Mouse (Mus musculus) olfactory bulb, adult 2 months (tissue): ENCODE data around the gene Gm44579. TPM values are rescaled to one million over a fixed set of nuclear protein-coding genes. Genes with fewer than 3 reads are reported as not detected.
A peak's percentile ranks its signal among the peaks of the same experiment; 100 is the strongest.

Experiments used
- H3K27ac ChIP-seq: fragments of 200-500 bp; 2 replicates; pipeline ENCODE4 v1.5.1; 2012; ENCODE audit warnings: low read depth, low read length; ENCODE audit not compliant: insufficient read depth
- H3K4me1 ChIP-seq: fragments of 200-500 bp; 2 replicates; pipeline ENCODE4 v1.6.1; 2012; ENCODE audit warnings: low read length; ENCODE audit not compliant: control insufficient read depth, insufficient read depth
- H3K4me3 ChIP-seq: fragments of 200-500 bp; 2 replicates; pipeline ENCODE4 v1.5.1; 2012; ENCODE audit warnings: mild to moderate bottlenecking, low read depth, low read length, moderate library complexity; ENCODE audit not compliant: insufficient read depth
- CTCF ChIP-seq: fragments of 200-500 bp; IDR thresholded peaks from 2 replicates; pipeline ENCODE4 v1.5.1; 2012; ENCODE audit warnings: low read depth, mild to moderate bottlenecking, low read length, moderate library complexity; ENCODE audit not compliant: insufficient read depth
- POLR2A ChIP-seq: fragments of 200-500 bp; IDR thresholded peaks from 2 replicates; pipeline ENCODE4 v1.6.1; 2012; ENCODE audit warnings: mild to moderate bottlenecking, low read depth, low read length, moderate library complexity; ENCODE audit not compliant: insufficient read depth
- WGBS: fragments of 180-500 bp; shearing (Covaris S2); methylation state at CpG from one replicate; pipeline ENCODE4 v1.1.7; 2018; 5-methylcytosine and 5-hydroxymethylcytosine counted together
- polyA plus RNA-seq: library from polyadenylated mRNA; stranded (reverse); fragments of >200 nt; gene quantifications from 2 replicates; pipeline ENCODE4 v1.2.4, GENCODE M21; 2012; ENCODE audit warnings: low replicate concordance; ENCODE audit not compliant: missing spikeins, insufficient read depth, insufficient read length

Gm44579 gene
- polyA plus RNA-seq, 1 experiment = not detected

DNA sequence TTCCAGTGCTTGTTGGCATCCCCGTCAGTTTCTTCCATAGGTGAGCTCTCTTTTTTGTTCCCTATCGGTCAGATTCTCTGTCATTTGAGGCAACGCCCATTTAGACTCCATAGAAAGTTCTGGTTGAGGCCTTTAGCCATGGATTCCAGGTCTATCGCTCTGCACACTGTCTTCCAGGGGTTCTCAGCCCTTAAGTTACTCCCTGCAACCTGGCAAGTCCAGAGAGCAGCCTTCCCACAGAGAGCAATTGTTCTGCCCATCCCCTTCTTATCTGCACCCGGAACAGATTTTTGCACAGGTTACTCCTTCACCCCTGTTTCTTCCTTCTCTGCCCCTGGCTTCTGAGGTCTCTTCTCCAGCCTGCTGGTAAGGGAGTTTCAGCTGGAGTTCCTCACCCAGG, 48.7 kb downstream of the Gm44579 start:
- TF ChIP-seq CTCF (no peak), POLR2A (no peak)
- peaks cover 25% of the 10 kb centered on the region for H3K4me1 ChIP-seq
- H3K4me3 ChIP-seq = no peak overlapping the region
- no peak overlapping the region for H3K27ac ChIP-seq
- WGBS = 75% methylated on average over 5 of the region's 5 CpGs

DNA sequence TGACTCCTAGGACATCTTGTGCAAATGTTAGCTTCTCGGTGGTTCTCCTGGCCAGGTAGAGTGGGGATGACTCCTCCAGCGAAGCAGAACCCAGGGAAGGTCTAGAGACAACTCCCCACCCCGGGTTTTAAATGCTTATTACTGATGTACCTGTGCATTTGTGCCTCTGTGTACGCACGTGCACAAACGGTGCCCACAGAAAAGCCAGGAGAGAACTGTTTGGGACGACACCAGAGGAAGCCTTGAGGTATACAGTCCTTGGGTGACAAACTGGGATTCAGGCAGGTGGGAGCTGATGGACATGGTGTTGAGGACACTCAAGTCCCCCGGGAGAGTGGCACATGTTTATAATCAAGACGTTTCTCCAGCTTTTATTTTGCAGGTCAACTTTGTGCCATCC, 49.9 kb downstream of the Gm44579 start:
- H3K4me1 ChIP-seq = peaks cover 25% of the 10 kb centered on the region
- TF ChIP-seq CTCF (no peak), POLR2A (no peak)
- 79% methylated on average over 9 of the region's 9 CpGs for WGBS
- H3K4me3 ChIP-seq = no peak overlapping the region
- H3K27ac ChIP-seq = no peak overlapping the region

DNA sequence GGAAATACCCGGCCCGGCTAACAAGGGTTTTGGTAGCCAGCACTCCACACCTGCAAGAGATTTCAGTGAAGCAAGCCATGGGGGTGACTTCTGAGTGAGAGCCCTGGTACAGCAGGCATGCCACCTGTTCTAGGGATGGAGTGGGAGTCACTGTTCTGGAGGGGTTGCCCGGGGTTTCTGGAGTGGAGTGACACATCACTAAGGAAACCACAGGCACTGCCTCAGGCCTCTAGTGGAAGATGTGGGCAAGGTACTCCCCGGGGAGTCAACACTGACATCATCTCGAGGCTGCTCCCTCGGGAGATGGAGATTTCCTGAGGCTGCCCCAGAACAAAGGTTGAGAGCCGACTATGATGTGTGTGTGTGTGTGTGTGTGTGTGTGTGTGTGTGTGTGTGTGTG, 50.4 kb downstream of the Gm44579 start:
- H3K4me1 ChIP-seq = peaks cover 25% of the 10 kb centered on the region
- WGBS = 12% methylated on average over 7 of the region's 7 CpGs
- TF ChIP-seq POLR2A (no peak), CTCF (no peak)
- H3K4me3 ChIP-seq = peak overlapping the region; percentile 41
- no peak overlapping the region for H3K27ac ChIP-seq

DNA sequence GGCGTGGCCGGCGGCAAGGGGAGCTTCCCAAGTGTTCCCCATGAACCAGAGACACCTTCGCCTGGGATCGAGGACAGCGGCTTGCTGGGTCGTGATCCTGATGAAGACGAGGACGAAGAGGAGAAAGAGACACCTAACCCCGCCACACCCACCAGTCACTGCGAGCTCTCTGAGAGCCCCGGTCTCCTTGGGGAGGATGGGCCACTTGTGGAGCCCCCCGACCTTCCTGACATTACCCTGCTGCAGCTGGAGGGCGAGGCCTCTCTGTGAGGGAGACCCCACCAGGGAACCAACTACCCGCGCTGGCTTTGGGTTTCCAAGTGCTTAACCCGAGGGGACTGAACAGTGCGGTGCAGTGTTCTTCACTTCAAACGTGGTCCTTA, 52.2 kb downstream of the Gm44579 start:
- 15% methylated on average over 19 of the region's 19 CpGs for WGBS
- peaks cover 25% of the 10 kb centered on the region for H3K4me1 ChIP-seq
- peak overlapping the region; percentile 74 for H3K4me3 ChIP-seq
- TF ChIP-seq POLR2A (no peak), CTCF (no peak)
- H3K27ac ChIP-seq = no peak overlapping the region

DNA sequence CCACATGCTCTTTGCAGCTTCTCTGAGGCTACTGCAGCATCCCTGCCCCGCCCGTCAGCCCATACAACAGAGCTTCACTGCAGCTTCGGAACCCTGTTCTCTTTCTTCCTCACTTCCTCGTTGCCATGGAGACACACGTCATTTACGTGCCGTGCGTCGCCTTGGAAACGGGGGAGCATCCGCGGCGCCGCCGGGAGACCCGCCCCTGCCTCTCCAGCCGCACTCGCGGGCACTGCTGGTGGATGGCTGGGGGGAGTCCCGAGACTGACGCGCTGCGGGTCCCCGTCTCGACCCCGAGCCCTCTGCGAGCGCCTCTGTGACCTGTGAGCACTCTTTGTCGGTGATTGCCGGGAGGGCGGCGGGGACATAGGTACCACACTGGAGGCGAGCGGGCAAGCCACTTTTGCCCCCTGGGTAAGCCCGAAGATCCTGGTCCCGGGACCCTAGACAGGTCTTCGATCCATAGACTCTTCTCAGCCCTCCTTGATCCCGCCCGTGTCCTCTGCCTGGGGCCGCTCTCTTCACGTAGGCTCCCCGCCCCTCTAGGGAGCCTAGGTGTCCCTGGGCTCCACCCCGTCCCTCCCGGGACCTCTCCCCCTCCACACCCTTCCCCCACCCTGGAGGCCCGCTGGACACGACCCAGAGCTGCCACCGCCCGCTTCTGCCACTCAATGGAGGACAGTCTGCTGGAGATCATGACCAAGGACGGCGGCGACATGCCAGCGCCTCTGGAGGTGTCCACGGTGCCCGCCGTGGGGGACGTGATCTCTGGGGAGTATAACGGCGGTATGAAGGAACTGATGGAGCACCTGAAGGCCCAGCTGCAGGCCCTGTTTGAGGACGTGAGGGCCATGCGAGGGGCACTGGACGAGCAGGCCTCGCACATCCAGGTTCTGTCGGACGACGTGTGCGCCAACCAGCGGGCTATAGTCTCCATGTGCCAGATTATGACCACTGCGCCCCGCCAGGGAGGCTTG, 52.8 kb downstream of the Gm44579 start:
- H3K4me3 ChIP-seq = peak overlapping the region; percentile 74
- WGBS = 2% methylated on average over 69 of the region's 69 CpGs
- H3K4me1 ChIP-seq = peaks cover 25% of the 10 kb centered on the region

DNA sequence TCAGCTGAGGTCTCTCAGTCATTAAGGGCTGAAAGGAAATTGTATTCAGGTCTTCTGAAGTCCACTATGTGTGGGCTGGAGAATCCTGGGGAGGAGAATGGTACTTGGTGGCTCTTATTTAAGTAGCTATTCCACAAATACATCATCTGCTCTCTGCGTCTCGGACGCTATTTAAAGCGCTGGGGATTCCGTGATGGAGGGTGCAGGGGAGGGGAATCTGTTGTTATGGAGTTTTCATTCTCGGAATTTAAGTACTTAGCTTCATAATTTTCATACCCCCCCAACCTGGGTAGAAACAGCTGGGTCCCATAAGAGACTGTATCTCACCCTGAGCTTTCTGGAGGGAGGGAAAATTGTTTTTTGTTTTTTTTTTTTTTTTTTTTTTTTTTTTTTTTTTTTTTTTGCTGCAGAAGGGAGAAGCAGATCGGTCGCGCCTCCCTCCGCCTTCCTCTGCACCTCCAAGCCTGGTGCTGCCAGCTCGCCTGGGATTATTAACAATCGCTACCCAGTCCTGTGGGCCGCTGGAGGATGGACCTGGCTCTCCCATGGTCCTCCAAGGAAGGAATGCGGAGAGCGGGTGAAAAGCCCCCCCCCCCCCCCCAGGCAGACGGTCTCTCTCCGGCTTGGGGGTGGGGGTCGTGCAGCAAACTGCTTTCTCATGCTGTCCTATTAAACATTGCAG, 53.7 kb downstream of the Gm44579 start, which contains the start of gene Ccdc184:
Ccdc184 (plus strand) TSS at position 196 of the 682 bp plus-strand sequence.
- WGBS = under 1% methylated on average over 18 of the region's 18 CpGs
- H3K4me3 ChIP-seq = peak within 1 kb of the TSS; percentile 74
- H3K27ac ChIP-seq = peak within 1 kb of the TSS; percentile 78
- H3K4me1 ChIP-seq = peaks cover 25% of the 10 kb centered on the region
- TF ChIP-seq POLR2A (no peak), CTCF (no peak)

More for the DNA sequence above, 52.8 kb downstream of the Gm44579 start:
- H3K27ac ChIP-seq = peak overlapping the region; percentile 24
- TF ChIP-seq CTCF (no peak), POLR2A (peak; percentile 79)

DNA sequence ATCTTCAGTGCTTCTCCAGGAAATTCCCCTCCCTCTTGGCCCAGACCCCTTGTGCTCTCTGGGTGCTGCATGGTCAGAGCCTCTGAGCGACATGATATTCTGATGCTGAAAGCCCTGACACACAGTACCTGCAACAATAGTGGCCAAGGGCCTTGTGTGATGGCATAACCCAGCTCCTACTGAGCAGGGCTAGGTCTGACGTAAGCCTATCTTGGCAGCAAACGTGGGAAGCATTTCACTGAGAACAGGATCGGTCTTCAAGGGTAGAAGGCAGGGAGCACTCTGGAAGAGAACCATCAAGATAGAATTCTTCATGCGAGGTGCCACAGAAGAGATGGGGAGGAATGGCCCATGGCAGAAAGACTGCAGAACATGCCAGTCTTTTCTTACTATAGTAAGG, 55.3 kb downstream of the Gm44579 start, which contains the start of gene Asb8:
Asb8 (minus strand) TSS at position 101 of the 400 bp plus-strand sequence.
- Histone ChIP-seq H3K4me1 (peaks cover 21% of the 10 kb centered on the region), H3K4me3 (no peak within 1 kb of the TSS), H3K27ac (no peak within 1 kb of the TSS)
- TF ChIP-seq POLR2A (no peak), CTCF (no peak)
- 91% methylated on average over 5 of the region's 5 CpGs for WGBS

DNA sequence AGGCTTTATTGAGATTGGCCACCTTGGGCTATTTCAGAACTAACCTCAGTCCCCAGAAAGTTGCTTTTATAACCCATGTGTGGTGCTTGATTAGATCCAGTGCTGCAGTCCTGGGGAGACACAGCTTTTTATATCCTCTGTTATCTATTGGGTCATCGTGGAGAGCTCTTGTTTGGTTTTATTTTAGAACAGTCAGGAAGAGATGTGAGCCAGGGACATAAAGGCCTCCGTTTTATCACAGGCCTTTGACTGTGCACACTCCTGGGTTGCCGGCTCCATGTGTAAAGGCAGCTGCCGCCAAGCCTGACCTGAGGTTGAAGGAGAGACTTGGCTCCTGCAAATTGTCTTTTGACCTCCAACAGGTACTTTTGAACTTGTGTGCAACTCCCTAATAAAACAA, 58.2 kb downstream of the Gm44579 start:
- Histone ChIP-seq H3K27ac (no peak overlapping the region), H3K4me1 (no peaks in the 10 kb centered on the region), H3K4me3 (no peak overlapping the region)
- no peak for TF ChIP-seq POLR2A
- TF ChIP-seq CTCF = no peak
- whole genome bisulfite sequencing = 79% methylated on average over 4 of the region's 4 CpGs

DNA sequence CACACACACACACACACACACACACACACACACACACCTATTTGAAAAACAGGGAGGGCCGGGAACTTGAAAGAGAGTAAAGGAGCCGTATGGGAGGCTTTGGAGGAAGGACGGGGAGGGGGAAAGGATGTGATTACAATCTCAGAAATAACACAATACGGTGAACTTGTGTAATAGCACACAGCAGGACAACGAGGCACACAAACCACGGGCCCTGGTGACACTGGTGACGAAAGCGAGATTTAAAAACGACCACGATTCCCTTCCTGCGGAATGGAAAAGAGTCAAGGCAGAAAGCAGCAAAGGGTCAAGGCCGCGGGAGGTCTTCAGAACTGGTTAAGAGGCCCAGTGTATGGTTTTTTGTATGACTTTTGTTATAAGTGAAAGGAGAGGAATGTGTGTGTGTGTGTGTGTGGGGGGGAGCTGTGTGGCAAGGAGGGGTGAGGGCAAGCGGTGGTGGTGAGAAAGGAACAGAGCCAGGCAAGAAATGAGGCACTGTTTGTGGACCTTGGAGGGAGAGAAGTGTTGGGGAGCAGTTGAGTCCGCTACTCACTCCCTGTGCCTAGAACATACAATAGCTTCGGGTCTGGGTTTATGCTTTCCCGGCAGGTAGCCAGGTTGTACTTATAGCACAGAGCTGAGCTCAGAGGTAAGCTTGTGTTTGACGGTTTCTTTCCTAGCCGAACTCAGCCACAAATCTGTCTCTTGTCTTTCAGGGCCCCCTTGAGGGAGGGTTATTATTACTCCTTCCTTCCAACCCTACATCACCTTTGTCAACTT, 59.6 kb downstream of the Gm44579 start:
- H3K4me3 ChIP-seq = no peak overlapping the region
- no peaks in the 10 kb centered on the region for H3K4me1 ChIP-seq
- no peak overlapping the region for H3K27ac ChIP-seq
- TF ChIP-seq POLR2A = no peak
- TF ChIP-seq CTCF = no peak
- WGBS = 67% methylated on average over 19 of the region's 19 CpGs
